Mouse (Mus musculus): ENCODE measurements around the gene Scpep1.
"Not testable (repeated sequence)": the region's sequence is repeated elsewhere in the genome, so short reads cannot be mapped to it uniquely, and the experiment has no call there.

The Scpep1 gene

DNA sequence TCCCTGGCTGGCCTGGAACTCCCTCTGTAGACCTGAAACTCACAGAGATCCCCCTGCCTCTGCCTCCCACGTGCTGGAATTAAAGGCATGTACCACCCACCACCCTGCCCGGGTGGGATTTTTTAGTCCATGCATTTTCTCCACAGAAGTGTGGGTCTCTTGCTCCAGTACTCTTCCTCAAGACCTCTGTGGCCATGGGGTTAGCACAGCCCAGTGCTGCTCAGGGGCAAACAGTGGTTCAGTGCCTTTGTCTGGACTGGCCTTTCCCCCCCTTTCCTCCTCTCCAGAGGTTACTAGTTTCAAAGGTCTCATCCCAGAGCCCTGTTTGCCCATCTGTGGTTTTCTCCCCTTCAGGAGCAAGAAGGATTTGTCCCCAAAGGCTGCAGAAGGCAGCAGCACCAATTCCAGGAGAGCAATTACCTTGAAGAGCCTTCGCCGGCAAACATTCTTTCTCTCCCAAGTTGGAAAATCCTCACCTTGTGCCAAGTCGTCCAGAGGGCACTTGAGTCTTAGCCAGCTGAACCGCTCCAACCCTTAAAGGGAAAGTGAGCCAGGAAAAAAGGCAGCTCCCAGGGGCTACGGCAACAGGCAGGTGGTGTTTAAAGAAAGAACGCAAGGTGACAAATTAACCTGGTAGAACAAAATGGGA lies 45.8 kb downstream of the Scpep1 start:
- no peak for DNase-seq (ENCODE audit: low spot score)

DNA sequence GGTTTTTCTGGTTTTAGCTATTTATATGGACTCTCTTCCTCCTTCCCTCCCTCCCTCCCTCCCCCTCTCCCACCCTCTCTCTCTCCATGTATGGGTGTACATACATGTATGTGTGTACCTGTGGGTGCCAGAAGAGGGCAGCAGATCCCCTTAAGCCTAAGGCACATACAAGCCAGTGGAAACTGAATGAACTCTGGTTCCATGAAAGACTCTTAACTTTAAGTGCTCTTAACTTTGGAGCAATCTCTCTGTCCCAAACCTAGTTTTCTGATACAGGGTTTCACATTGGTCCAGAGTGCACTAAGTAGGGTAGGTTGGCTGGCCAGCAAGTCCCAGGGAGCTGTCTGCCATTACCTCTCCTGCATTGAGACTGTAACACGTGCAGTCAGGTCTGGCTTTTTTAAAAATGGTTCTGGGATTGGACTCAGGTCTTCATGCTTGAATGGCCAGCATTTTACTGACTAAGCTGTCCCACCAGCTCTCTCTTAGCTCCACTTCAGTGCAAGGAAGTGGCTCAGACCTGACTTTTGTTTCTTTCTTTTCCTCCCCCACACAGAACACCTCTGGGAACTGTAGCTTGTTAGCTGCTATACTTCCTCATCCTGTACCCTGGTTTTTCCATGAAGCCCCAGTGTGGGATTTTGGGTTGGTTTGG lies 46.6 kb downstream of the Scpep1 start:
- DNase-seq (ENCODE audit: low spot score), result peak; percentile 74

DNA sequence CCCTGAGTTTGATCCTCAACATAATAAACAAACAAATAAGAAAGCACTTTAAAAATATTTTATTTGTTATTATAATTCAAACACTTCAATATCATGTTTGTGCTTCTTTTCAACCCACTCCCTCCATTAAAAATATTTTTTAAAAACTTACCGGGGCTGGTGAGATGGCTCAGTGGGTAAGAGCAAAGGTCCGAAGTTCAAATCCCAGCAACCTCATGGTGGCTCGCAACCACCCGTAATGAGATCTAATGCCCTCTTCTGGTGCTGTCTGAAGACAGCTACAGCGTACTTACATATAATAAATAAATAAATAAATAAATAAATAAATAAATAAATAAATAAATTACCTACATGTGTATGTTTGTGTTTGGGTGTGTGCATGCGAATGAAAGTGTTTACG lies 47.4 kb downstream of the Scpep1 start:
- no peak for DNase-seq (ENCODE audit: low spot score)

DNA sequence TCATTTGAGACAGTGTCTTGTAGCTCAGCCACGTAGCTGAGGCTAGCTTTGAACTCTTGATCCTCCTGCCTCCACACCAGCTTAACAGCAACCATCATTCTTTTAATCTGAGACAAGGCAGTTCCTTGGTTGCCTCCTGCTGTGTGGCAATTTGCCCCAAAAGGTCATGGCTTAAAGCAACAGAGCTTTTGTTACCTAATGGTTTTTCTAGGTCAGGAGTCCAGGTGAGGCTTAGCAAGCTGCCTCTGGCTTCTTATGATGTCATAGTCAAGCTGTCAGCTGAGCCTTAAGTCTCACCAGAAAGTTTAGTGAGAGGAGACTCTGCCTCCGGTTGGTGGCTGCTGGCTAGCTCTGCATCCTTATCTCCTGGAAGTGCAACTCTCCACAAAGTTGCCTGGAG lies 49.6 kb downstream of the Scpep1 start:
- DNase-seq (ENCODE audit: low spot score), result no peak

DNA sequence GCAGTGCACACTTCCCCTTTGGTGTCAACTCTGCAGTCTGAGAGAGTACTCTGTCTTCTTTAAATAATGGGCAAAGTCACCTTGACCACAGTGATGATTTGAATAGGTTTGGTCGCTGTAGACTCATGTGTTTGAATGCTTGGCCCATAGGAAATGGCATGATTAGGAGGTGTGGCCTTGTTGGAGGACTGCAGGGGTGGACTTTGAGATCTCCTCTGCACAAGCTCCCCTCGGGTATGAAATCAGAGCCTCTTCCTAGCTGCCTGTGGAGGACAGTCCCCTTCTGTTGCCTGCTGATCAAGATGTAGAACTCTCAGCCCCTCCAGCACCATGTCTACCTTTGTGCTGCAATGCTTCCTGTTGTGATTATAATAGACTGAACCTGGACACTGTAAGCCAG lies 51.2 kb downstream of the Scpep1 start:
- no peak for DNase-seq (ENCODE audit: low spot score)

DNA sequence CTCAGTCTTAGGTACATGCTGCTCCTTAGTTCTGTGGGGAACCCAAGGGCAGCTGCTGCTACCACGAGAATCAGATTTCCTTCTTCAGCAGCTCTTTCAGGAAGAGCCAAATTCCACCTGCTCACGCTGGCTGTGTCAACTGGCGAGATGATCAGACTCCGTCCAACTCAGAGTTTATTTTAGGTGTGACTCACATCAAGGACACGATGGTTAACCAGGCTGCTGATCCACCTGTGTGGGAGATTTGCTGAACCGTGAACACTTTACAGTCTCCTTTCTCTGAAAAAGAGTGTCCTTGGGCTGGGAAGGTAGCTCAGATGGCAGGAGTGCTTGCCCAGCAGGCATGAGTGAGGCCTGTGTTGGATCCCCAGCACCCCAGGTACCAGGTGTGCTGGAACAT lies 52.5 kb downstream of the Scpep1 start:
- no peak for DNase-seq (ENCODE audit: low spot score)

DNA sequence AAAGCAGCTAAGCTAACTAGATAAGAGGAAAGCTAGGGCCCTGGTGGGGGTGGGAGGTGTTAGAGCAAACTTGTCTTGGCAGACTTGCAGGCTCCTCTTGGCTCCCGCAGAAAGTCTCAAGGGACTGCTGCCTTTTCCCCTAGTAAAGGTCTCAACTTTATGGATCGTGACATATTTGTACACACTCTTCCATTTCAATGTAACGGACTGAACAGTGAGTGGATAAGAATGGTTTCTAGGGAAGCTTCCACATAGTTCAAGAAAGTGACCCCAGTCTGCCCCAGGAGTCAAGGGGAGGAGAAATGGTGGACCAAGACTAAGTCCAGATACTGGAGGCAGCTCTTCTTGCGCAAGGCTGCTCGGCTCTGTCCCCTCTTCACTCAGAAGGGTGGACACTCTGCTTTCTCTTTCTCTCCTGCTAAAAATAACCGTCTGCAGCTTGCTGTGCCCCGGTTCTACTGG lies 53.9 kb downstream of the Scpep1 start:
- DNase-seq (ENCODE audit: low spot score), result no peak

DNA sequence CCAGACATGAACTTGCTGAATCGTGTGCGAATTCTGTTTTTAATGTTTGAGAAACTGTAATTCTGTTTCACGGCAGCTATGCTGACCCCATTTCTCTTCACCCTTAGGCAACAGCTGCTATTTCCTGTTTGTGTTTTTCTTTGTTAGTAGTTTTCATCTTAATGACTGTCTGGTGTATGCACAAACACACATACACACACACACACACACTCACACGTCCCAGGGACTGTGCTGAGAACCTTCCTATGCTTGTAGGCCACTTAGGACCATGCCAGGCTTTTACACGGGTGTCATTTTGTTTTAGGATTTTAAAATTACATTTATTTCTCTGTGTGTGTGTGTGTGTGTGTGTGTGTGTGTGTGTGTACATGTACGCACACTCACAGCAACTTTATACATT lies 55.7 kb downstream of the Scpep1 start:
- no peak for DNase-seq (ENCODE audit: low spot score)

DNA sequence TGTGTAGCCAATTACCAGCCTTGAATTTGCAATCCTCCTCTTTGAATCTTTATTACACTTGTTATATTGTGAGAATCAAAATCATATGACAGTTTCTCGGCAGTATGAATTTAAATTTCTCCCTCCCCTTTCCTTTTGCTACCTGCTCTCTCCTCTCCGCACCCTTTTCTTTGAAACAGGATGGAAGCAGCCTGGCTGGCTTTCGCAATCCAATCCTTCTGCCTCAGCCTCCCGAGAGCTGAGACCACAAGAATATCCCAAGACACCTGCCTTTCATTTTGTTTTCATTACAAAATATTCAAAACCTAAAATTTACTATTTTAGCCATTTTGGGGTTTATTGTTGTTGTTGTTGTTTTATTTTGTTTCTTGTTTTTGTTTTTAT lies 56.9 kb downstream of the Scpep1 start:
- no peak for DNase-seq (ENCODE audit: low spot score)

DNA sequence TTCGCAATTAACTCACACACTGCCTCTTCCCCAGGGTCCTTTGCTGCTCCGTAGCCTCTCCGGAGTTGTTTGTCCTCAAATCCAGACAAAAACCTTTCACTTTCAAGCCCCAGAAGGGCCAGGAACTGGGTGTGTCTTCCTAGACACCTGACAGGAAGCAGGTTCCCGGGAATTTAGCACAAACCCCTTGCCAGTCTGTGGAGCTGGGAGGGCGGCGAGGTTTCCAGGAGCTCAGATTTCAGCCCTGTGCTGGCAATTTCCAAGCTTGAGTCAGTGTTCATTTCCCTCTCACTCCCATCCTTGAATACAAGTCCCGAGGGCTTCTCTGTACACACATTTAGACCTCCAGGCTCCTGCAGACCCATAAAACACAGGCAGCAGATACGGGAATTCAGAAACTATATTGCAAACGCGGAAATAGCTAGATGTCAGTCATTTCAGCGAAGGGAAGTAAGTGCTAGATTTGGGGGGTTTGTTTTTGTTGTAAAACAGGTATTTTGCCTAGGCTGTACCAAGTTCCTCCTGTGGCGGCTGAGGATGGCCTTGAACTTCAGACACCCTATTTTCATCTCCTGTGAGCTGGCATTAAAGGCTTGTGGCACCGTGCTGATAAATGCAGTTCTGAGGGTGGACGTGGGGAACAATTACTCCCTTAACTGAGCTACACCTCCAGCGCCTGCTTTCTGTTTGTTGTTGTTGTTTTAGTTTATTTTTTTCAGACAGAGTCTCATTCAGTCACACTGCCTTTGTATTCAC lies 57.5 kb downstream of the Scpep1 start:
- DNase-seq (ENCODE audit: low spot score), result no peak

DNA sequence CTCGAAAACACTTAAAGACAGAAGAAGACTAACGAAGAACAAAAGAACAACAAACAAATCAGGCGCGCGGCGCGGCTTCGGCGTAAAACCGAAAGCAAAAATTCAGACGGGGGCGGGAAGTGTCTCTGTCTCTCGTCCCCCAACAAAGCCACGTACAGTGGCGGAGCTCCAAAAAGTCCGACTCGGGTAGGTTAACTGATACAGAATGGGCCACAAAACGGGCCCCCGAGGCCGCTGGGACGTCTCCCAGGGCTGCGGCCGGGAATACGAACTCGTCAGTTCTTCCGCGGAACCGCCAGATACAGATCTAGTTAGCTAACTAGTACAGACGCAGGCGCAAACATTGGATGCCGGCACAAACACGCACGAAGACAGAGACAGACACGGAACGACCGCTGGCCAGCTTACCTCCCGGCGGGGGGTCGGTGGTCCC lies 59.4 kb downstream of the Scpep1 start:
- DNase-seq (ENCODE audit: low spot score), result not testable (repeated sequence)

DNA sequence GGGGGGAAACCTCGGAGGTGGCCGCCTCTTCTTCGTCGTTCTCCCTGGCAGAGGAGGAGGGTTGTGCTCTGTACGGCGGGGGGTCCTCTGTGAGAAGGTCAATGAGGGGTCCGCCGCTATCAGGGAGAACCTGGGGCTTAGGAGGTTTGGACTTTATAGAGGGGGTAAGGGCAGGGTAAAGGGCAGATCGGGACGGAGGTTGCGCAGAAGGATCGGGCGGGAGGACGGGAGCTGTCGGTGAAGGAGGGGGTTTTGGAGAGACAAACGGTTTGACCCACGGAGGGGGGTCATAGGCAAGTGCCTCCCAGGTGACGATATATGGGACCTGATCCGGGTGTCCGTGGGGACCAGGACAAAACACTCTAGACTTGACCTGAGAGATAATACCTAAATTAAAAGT lies 60.0 kb downstream of the Scpep1 start:
- peak; percentile 66 for DNase-seq (ENCODE audit: low spot score)

DNA sequence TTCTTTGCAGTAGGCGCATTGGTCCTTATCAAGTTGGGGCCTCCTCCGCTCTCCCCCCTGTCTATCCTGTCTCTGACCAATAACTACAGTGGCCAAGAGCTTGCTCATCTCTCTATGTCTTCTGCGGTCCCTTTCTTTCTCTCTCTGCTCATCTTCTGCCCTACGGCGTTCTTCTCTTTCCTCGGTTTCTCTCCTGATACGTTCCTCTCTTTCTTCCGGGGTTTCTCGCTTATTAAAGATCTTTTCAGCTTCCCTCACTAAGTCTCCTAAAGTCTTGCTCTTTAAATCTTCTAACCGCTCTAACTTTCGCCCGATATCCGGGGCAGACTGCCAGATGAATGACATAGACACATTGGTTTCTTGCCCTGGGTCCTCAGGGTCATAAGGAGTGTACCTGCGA lies 61.0 kb downstream of the Scpep1 start:
- not testable (repeated sequence) for DNase-seq (ENCODE audit: low spot score)

DNA sequence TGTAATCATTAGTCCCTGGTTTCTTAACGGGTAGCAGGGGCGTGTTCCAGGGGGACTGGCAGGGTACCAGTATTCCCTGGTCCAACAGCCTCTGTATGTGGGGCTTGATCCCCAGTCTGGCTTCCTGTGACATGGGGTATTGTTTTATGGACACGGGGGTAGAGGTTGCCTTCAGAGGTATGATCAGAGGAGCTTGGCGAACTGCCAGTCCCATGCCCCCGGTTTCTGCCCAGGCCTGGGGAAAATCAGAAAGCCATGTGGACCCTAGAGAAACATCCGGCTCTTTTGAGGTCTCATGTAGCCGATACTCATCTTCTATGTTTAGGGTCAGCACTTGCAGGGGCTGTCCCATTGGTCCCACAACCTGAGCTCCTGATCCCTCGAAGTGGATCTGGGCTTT lies 61.8 kb downstream of the Scpep1 start:
- DNase-seq (ENCODE audit: low spot score), result not testable (repeated sequence)

DNA sequence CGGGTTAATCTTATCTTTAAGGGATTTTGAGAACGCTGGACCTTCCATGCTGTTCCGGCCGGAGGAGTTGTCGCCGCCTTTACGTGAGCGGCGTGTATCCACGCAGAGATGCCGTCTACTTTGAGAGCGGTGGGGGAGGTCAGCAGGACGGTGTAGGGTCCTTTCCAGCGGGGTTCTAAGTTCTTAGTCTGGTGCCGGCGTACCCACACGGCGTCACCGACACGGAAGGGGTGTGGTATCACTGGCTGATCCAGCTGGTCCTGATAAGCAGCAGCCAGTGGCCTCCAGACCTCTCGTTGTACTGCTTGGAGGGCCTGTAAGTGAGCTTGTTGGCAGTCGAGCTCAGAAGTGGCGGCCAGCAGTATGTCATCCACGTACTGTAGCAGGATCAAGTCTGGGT lies 62.5 kb downstream of the Scpep1 start:
- peak; percentile 63 for DNase-seq (ENCODE audit: low spot score)

DNA sequence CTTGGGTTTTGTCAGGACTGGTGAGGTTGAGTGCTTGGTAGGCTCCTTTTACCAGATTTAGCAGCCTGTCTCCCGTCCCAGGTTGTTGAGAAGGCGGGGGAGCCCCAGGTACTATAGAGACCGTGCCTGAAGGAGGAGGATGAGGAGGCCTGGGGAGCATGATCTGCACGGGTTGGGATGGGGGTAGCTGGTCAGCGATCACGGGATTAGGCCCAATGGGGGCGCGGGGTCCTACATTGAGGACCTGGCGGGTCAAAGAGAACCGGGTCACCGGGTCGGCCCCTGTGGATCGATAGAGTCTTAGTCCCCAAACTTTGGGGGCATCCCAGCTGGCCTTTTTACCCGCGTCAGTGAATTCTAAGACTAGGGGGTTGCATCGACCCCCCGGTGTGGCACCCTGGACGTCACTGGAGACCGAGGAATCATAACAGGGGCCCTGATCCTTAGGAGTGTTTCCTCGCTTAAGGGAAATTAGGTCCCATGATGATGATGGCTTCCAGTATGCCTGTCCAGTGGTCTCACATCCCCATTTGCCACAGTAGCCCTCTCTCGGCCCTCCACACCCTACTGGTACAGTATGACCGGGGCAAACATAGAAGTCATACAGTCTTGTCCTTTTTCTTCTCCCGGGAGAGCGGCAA lies 63.2 kb downstream of the Scpep1 start:
- DNase-seq (ENCODE audit: low spot score), result peak; percentile 83

DNA sequence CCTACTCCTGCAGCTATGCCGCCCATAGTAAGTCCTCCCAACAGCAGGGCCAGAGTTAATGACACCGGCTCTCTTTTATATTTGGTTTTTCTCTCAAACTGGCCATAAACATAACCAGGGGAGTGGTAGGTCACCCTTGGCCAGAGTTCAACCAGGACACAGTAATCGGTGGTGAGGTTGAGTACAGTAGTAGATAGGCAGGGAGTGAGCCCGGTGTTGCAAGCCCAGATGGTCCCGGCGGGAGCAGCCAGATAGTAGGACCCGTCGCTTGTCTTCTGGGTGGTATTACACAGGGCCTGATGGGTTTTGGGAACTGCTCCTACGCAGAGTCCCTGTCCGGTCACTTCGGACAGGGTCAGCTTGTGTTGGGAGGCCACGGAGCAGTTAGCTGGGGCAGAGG lies 63.8 kb downstream of the Scpep1 start:
- peak; percentile 68 for DNase-seq (ENCODE audit: low spot score)

DNA sequence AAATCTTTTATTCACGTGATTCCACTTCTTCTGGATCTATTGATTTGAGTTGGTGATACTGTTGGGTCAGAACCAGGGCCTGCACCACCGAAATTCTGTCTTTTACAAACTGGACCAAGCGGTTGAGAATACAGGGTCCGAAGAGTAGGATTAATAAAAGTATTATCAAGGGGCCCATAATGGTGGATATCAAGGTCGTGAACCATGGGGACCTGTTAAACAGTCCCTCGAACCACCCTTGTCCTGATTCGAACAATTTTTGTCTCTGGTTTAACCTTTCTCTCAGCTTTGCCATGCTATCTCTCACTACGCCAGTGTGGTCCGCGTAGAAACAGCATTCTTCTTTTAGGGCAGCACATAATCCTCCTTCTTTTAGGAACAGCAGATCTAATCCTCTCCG lies 64.4 kb downstream of the Scpep1 start:
- DNase-seq (ENCODE audit: low spot score), result not testable (repeated sequence)

DNA sequence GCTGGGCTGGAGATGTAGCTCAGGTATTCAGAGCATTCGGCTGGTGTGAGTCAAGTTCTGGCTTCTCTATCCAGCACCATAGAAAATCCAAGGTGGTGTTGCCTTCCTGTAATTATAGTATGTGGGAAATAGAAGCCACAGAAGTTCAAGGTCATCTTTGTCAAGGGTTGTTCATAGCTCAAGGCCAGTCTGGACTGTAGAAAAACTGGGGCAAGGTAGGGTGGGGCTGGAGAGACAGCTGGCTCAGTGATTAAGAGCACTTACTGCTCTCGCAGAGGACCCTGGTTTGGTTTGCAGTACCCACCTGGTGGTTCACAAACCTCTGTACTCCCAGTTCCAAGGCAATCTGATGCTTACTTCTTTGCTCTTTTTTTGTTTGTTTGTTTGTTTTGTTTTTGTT lies 66.3 kb downstream of the Scpep1 start:
- no peak for DNase-seq (ENCODE audit: low spot score)

DNA sequence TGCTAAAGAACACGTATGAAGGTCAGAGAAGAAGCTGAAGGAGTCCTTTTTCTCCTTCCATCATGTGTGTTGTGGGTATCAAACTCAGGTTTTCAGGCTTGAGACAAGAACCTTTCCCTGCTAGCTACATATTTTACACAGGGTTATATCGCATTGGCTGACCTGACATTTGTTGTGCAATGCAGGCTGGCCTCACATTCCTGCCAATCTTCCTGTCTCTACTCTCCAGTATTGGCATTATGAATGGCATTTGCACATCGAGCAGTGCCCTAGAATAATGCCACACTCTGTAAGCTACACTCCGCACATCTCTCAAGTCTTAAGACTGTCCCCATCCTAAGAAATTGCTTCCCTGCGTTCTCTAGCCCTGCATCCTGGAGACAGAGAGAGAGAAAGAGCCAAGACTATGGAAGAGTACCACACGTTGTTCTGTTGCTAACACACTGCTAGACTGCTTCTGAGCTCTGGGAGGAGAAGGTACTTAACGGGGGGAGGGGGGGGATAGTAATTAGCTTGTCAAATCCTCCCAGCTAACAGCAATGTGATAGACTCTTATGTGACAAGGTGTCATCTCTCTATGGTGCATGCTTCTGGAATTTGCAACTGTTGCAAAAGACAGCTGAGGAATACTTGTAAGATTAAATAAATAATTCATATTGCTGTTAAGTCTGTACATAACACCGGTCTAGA lies 70.7 kb downstream of the Scpep1 start:
- no peak for DNase-seq (ENCODE audit: low spot score)

DNA sequence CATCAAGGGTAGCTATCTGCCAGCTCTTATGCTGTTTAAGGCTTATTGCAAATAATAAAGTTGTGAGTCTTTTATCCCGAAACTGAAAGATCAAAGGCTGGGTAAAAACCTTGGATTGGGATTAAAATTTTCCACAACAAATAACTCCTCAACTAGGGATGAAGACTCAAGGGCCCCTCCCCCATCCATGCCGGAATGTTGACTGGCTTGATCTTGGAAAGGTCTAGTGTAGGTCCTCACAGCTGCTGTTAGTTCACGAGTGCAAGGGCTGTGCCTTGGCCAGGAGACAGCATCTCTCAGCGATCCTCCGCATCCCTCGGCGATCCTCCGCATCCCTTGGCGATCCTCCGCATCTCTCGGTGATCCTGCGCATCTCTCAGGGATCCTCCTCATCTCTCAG lies 77.3 kb downstream of the Scpep1 start:
- no peak for DNase-seq (ENCODE audit: low spot score)

Data from testis, postnatal 10 days (tissue).